In the genomic region with DNA sequence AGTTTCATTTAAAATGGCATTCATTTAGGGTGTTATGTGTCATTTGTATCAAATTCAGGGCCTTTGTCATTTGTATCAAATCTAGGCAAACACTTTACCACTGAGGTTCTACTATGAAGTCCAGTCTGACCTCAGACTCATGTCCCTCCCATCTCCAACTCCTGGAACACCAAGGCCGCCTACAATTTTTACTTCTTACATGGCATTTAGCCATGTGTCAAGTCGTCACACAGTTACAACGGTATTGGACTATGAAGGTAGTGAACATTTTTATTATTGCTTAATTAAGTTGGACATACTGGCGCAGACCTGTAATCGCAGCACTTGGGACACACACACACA, we compare ENCODE assay signal across 1 mouse cellular context.
TF ChIP-seq lines count a peak whose summit lies in the region.

No protein-coding gene starts in this region.

TF ChIP-seq in CH12.LX, 34 proteins besides CTCF, POLR2A, EP300 and RAD21 (continued from another document):
- no peak for TF ChIP-seq TBP (conservative IDR thresholded peaks at IDR 0.05; ENCODE audit: low read depth, low read length)
- no peak for TF ChIP-seq ZKSCAN1 (IDR thresholded peaks at IDR 0.05; ENCODE audit: borderline replicate concordance, low read depth, low read length)
- no peak for TF ChIP-seq HCFC1 (IDR thresholded peaks at IDR 0.05; ENCODE audit: low read depth, low read length)
- no peak for TF ChIP-seq MAFK (IDR thresholded peaks at IDR 0.05; ENCODE audit: insufficient replicate concordance, low read length)
- no peak for TF ChIP-seq MYC (IDR thresholded peaks at IDR 0.05; ENCODE audit: low read depth, low read length)
